In genomic region chr12:8547357-8547756, GRCm38 (mm10) we compare ENCODE assay signal across 8 mouse cellular contexts. TPM values are rescaled to one million over a fixed set of nuclear protein-coding genes. Genes with fewer than 3 reads are reported as not detected.
DNase-seq lines count a peak whose midpoint lies in the region; ATAC-seq and TF ChIP-seq lines count a peak whose summit lies in the region.

No protein-coding gene starts in this region.

- WGBS in forebrain, embryonic 13.5 days = 23% methylated on average over 11 of the region's 11 CpGs
- WGBS in liver, postnatal 0 days (ENCODE audit: insufficient replicate concordance) = 12% methylated on average over 11 of the region's 11 CpGs
- 16% methylated on average over 11 of the region's 11 CpGs for WGBS in neural tube, embryonic 12.5 days

- intact Hi-C loops in heart, postnatal 14 days (cut with DNase I) = loop anchor here (2.0 kb wide), 3 partner anchors 25 to 229 kb away; no protein-coding TSS in a partner anchor

- ATAC-seq in forebrain, embryonic 13.5 days = peak; percentile 73
- ATAC-seq in liver, postnatal 0 days = peak; percentile 86
- ATAC-seq in neural tube, embryonic 12.5 days (ENCODE audit: low FRiP score, low read depth) = peak; percentile 70

- H3K4me1 ChIP-seq in E14TG2a.4 (replicated peaks; ENCODE audit: low read depth, low read length) = peaks cover 39% of the 10 kb centered on the region
- H3K4me1 ChIP-seq in forebrain, embryonic 13.5 days = no peaks in the 10 kb centered on the region
- H3K4me1 ChIP-seq in liver, postnatal 0 days (ENCODE audit: insufficient read depth) = peaks cover 9% of the 10 kb centered on the region; the same call in 1 of the 2 replicates
- H3K4me1 ChIP-seq in neural tube, embryonic 12.5 days = no peaks in the 10 kb centered on the region

- no peaks in the 10 kb centered on the region for H3K9me3 ChIP-seq in E14TG2a.4 (ENCODE audit: low read length)
- H3K9me3 ChIP-seq in forebrain, embryonic 13.5 days (replicated peaks) = no peaks in the 10 kb centered on the region
- H3K9me3 ChIP-seq in liver, postnatal 0 days (ENCODE audit: low read length) = no peaks in the 10 kb centered on the region
- no peaks in the 10 kb centered on the region for H3K9me3 ChIP-seq in neural tube, embryonic 12.5 days

- no peak overlapping the region for H3K4me3 ChIP-seq in E14TG2a.4 (replicated peaks; ENCODE audit: low read length)
- no peak overlapping the region for H3K4me3 ChIP-seq in forebrain, embryonic 13.5 days
- H3K4me3 ChIP-seq in liver, postnatal 0 days (ENCODE audit: low read depth, low read length) = no peak overlapping the region
- H3K4me3 ChIP-seq in neural tube, embryonic 12.5 days = no peak overlapping the region

- peak; percentile 97 for TF ChIP-seq CTCF in E14TG2a.4 (conservative IDR thresholded peaks at IDR 0.05; ENCODE audit: low read length)
- TF ChIP-seq CTCF in liver, postnatal 0 days (IDR thresholded peaks at IDR 0.05; ENCODE audit: low read depth) = peak; percentile 99

- no peak overlapping the region for H3K9ac ChIP-seq in forebrain, embryonic 13.5 days
- H3K9ac ChIP-seq in liver, postnatal 0 days (replicated peaks) = no peak overlapping the region
- no peak overlapping the region for H3K9ac ChIP-seq in neural tube, embryonic 12.5 days

- peak; percentile 88 for DNase-seq in c-Kit-positive CD71-negative TER-119-negative erythroid progenitor cells, embryonic 14.5 days (ENCODE audit: low read depth)
- peak; percentile 67 to 72 for DNase-seq in heart, postnatal 14 days
- DNase-seq in kidney, postnatal 4 days = peak; percentile 68 to 79
- peak; percentile 79 for DNase-seq in liver, postnatal 0 days
- DNase-seq in telencephalon, adult 2 months (ENCODE audit: low read depth, low spot score) = peak; percentile 64

- no peak for TF ChIP-seq EP300 in liver, postnatal 0 days (IDR thresholded peaks at IDR 0.05; ENCODE audit: low read depth)

- no peak overlapping the region for H3K4me2 ChIP-seq in forebrain, embryonic 13.5 days
- H3K4me2 ChIP-seq in liver, postnatal 0 days (ENCODE audit: low read depth, low read length) = peak overlapping the region; percentile 41; the same call in 1 of the 2 replicates
- H3K4me2 ChIP-seq in neural tube, embryonic 12.5 days (replicated peaks) = no peak overlapping the region

- no peaks in the 10 kb centered on the region for H3K27me3 ChIP-seq in E14TG2a.4 (ENCODE audit: insufficient read depth, low read length)
- H3K27me3 ChIP-seq in forebrain, embryonic 13.5 days = no peaks in the 10 kb centered on the region
- no peaks in the 10 kb centered on the region for H3K27me3 ChIP-seq in liver, postnatal 0 days (ENCODE audit: insufficient read depth, low read length)
- no peaks in the 10 kb centered on the region for H3K27me3 ChIP-seq in neural tube, embryonic 12.5 days (replicated peaks)

- no peaks in the 10 kb centered on the region for H3K36me3 ChIP-seq in E14TG2a.4 (ENCODE audit: insufficient read depth, low read length)
- no peaks in the 10 kb centered on the region for H3K36me3 ChIP-seq in forebrain, embryonic 13.5 days (ENCODE audit: poor library complexity, severe bottlenecking)
- no peaks in the 10 kb centered on the region for H3K36me3 ChIP-seq in liver, postnatal 0 days (replicated peaks; ENCODE audit: insufficient read depth, low read length)
- H3K36me3 ChIP-seq in neural tube, embryonic 12.5 days = no peaks in the 10 kb centered on the region

- no peak overlapping the region for H3K27ac ChIP-seq in forebrain, embryonic 13.5 days
- H3K27ac ChIP-seq in liver, postnatal 0 days (ENCODE audit: low read depth) = no peak overlapping the region
- no peak overlapping the region for H3K27ac ChIP-seq in neural tube, embryonic 12.5 days

RNA-seq across cellular contexts. Expression of gene Rhob, which starts 47.5 kb away (rescaled TPM):
- 40.4 and 42.3 TPM in 2 replicates for polyA plus RNA-seq in forebrain, embryonic 13.5 days (2015; fragmentation: Nextera tagmentation; extraction: Ambion mirVana)
- total RNA-seq in heart, postnatal 14 days (2021) = 100 to 1,000 TPM; 220 to 235 TPM
- 6.9 and 8.7 TPM in 2 replicates for polyA plus RNA-seq in liver, postnatal 0 days (2015; fragmentation: Nextera tagmentation; extraction: Ambion mirVana)
- 92.0 and 92.6 TPM in 2 replicates for polyA plus RNA-seq in neural tube, embryonic 12.5 days (2016; fragmentation: Nextera tagmentation; extraction: Ambion mirVana)

RNA-seq across cellular contexts. Expression of gene Slc7a15, which starts 51.5 kb away (rescaled TPM):
- polyA plus RNA-seq in forebrain, embryonic 13.5 days (2015; fragmentation: Nextera tagmentation; extraction: Ambion mirVana) = not detected in 2 replicates
- not detected for total RNA-seq in heart, postnatal 14 days (2021)
- 0.39 and 0.49 TPM in 2 replicates for polyA plus RNA-seq in liver, postnatal 0 days (2015; fragmentation: Nextera tagmentation; extraction: Ambion mirVana)
- not detected in 2 replicates for polyA plus RNA-seq in neural tube, embryonic 12.5 days (2016; fragmentation: Nextera tagmentation; extraction: Ambion mirVana)
